Mouse (Mus musculus): ENCODE data around the gene Gm1673. TPM values are rescaled to one million over a fixed set of nuclear protein-coding genes. Genes with fewer than 3 reads are reported as not detected.
A peak's percentile ranks its signal among the peaks of the same experiment; 100 is the strongest.
"Not testable (repeated sequence)": the region's sequence is repeated elsewhere in the genome, so short reads cannot be mapped to it uniquely, and the experiment has no call there.

Gm1673 gene
- 10 to 100 TPM; 81.6 to 83.0 TPM for total RNA-seq (2021)
- long read RNA-seq, experiment 1, transcript Gm1673-201 (4 exons, 477 nt) = minor isoform, 11 of 31 reads
- long read RNA-seq, experiment 1, transcript Gm1673-203 (4 exons, 511 nt) = major isoform, 14 of 31 reads
- long read RNA-seq, experiment 1, partial matches to known transcripts = 2 of 31 reads
- long read RNA-seq, experiment 1, other reads (novel, unspliced or antisense) = 1 of 31 reads
- long read RNA-seq, experiment 2, transcript Gm1673-203 (4 exons, 511 nt) = minor isoform, 21 of 56 reads
- long read RNA-seq, experiment 2, transcript Gm1673-205 (3 exons, 661 nt) = minor isoform, 6 of 56 reads
- long read RNA-seq, experiment 2, transcript Gm1673-201 (4 exons, 477 nt) = major isoform, 25 of 56 reads
- long read RNA-seq, experiment 2, partial matches to known transcripts = 1 of 56 reads
- long read RNA-seq, experiment 2, other reads (novel, unspliced or antisense) = 2 of 56 reads

DNA sequence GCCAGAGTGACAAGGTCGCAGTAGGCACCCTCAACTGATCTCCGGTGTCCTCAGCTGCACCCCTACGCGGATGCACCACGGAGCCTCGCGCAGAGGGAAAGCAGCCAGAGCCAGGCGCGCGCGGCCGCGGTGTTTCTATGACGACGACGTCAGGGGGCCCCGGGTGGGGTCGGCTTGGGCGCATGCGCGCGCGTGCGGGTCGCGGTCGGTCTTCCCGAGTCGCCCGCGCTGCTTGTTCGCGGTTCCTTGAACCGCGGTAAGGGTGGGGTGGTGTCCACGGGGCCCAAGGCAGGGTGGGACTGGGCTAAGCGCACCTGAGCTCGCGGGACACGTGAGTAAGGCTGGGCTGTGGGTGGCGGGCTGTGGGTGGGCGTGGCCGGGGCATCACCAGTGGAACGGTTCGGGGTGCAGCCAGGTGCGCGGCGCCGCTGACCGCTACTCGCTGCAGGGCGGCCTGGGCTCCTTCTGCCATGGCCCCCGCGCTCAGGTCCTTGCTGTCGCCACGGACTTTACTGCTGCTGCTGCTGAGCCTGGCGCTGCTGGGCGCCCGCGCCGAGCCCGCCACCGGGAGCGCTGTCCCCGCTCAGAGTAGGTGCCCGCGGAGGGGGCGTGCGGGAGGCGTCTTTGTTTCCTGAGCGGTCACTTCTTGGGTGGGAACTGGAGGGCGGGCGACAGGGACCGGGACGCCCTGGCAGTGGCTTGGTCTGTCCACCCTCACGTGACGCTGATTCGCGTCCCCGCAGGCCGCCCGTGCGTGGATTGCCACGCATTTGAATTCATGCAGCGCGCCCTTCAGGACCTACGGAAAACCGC is at the start of gene Gm1673:
Gene Gm1673 (plus strand): TSS at position 125 of the 813 bp plus-strand sequence.
- peak; percentile 91 for DNase-seq (ENCODE audit: low spot score in 2 of 2)

DNA sequence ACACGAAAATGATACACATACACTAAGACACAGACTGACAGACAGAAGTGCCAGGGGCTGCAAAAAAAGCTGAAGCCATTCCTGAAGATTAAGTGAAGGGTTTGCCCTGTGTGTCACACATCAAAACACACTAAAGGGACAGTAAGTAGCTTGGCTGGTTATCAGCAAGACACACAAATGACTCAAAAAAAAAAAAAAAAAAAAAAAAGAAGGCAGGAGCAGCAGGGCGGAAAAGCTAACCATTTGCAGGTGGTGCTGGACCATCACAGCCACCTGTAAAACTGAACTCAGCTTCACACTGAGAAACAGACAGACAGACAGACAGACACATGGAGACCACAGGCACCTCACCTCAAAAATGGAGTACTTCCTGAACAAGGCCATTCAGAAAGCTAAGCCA is 49.2 kb upstream of the Gm1673 start:
- DNase-seq (ENCODE audit: low spot score in 2 of 2) = no peak

DNA sequence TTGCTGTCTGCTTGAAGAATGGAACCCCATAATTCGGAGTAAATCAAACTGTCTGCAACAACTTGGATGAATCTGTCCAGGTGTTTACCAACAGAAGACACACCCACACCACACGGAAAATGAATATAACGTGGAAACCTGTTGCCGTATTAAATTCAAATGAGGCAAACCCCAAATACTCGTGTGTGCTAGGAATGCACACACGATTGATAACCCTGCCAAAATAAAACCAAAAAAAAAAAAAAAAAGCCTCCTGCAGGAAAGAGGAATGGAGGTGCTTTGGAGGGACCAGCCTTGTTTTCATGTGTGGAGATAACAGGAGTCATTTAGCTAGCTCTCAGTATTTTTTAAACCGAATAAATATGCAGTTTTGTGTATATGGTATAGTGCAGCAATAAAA is 48.4 kb upstream of the Gm1673 start:
- DNase-seq (ENCODE audit: low spot score in 2 of 2) = no peak

DNA sequence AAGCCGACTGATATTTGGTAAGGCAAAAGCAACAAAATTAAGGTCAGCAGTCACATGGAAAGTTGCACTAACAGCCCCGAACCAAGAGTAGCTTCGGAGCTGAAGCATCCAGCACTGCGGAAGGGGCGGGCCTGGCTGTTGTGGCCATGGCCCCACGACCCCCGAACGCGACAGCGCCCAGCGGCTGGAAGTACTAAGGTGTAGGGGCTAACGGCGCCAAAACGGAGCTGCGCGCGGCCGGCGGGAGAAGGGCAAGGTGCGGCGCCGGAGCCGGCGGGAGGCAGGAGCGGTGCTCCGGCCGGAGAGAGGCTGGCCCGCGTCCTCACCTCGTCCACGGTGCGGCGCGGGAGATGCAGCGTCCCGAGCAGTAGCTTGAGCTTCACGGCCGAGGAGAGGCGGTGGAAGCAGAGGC is 47.5 kb upstream of the Gm1673 start:
- DNase-seq (ENCODE audit: low spot score in 2 of 2) = no peak

DNA sequence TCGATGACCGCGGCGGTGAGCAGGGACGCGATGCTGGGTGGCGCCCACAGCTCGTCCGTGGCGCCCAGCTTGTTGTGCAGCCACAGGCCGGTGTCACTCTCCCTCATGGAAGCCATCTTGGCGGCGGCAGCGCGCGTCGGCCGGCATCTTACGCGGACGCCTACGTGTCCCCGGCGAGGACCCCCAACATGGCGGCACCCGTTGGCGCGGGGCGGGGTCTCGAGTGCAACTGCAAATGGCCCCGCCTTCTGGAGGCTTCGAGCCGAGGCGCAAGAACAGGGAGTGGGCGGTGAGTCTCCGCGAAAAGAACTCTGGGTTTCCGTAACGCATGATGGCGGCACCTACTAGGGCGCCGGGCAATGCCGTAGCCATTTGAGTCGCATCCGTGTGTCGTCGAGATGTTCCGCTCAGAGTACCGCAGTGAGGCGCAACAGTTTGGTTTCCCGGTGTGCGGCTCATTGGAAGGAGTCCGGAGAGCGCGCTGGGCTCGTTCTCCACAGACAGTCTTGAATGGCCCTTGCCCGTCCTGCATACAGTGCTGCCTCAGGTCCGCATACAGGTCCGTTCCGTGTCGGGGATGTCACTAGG is 47.0 kb upstream of the Gm1673 start, which contains the start of gene Nelfa:
Gene Nelfa (minus strand): TSS at position 294 of the 588 bp plus-strand sequence.
- DNase-seq (ENCODE audit: low spot score in 2 of 2) = peak; percentile 99

DNA sequence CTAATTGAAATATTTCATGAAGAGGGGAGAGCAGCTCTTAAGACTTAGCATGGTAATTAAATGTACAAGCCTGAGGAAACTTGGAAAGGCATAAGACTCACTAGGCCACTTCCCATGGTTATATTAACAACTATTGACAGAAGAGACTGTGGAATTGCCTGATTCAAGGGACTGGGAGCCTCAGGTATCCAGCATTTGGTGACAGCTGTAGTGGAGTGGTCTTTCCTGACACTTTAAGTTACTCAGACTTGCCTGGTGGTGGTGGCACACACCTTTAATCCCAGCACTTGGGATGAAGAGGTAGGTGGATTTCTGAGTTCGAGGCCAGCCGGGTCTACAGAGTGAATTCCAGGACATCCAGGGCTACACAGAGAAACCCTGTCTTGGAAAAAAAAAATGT is 46.0 kb upstream of the Gm1673 start:
- no peak for DNase-seq (ENCODE audit: low spot score in 2 of 2)

DNA sequence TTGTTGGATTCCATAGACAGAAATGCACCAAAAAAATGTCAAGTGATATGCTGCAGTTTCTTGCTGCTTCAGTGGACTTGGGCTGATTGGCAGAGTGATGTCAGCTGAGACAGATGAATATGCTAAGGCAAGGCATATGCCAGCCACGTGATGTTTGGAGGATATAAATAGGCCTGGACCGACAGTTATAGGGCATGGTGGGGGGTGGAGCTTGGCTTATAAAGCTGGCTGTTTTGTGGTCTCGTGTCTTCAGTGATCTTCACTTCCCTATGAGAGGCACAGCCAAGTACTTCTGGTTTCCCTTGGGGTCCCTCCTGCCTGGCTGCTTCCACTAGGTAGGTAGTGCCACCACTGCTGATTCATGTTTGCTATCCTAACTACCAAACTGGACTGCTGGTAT is 44.8 kb upstream of the Gm1673 start:
- DNase-seq (ENCODE audit: low spot score in 2 of 2) = no peak

DNA sequence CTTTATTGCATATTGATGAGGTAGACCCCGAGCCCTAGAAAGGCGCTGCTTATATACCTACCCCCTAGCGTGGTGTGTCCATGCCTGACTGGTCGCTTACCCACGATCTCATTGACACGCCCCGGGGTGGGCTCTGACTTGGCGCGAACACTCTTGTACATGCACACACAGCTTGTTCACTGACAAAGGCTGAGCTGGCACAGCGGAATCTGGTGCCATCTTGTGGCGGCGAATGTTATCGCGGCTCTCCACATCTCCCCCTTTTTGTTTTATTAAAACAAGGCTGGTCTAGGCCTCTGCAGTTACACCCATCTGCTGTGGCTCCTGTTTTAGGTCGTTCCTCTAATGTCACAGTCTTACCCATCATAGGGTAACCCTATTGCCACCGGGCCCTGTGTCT is 36.2 kb upstream of the Gm1673 start:
- DNase-seq (ENCODE audit: low spot score in 2 of 2) = not testable (repeated sequence)

DNA sequence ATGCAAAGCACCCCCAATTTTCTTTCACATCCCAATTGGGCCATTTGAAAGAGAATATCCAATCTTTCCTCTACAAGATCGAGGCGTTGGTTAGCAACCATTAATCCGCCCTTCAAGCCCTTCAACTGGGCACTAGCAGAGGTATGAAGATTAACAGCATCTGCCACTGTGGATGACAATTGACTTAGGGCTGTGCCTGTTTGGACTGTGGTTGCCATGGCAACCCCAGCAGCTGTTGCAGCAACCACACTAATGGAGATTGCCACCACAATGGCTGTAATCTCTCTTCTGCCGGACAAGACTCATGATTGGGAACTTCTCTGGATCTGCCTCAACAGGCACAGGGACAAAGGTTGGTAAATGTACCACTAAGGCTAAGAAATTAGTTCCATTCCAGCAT is 34.9 kb upstream of the Gm1673 start:
- DNase-seq (ENCODE audit: low spot score in 2 of 2) = no peak

DNA sequence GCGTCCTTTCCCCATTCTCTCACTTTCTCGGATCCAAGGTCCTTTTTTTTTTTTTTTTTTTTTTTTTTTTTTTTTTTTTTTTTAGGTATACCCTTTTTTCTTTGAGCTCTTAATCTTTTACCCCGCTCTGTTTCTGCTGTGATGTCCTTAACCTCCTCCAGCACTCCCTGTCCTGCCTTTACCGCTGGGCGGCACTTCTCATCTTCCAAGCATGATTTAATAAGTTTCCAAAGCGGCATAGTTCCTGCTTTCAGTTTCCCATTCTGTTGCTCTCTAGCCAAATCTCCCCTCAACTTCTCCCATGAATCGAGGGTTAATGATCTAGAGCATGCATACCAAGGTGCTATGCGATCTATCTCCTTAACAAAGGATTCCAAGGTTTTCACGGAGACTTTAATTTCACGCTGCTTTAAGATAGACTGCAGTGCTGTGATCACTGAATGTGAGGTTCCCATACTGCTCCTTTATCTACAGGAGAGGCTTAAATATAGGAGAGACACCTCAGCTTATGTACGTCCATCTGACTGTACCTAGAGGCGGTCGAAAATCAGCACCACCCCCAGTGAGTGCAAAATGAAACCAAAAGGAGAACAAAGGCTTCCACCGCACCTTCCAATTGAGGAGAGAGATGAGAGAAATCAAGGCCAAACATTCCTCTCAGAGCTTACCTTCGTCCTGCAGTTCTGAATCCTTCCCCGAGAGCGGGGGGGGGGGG is 29.6 kb upstream of the Gm1673 start:
- DNase-seq (ENCODE audit: low spot score in 2 of 2) = no peak

DNA sequence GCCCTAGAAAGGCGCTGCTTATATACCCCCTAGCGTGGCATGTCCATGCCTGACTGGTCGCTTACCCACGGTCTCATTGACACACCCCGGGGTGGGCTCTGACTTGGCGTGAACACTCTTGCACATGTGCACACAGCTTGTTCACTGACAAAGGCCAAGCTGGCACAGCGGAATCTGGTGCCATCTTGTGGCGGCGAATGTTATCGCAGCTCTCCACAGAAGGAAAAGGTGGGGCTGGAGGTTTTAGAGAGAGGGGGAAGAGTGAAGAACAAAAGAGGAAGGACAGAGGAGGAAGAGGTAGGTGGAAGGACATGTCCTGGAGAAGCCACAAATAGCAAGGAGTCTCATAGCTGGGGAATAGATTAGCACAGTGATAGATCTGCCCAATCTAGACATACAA is 28.9 kb upstream of the Gm1673 start:
- DNase-seq (ENCODE audit: low spot score in 2 of 2) = peak; percentile 87 to 88

DNA sequence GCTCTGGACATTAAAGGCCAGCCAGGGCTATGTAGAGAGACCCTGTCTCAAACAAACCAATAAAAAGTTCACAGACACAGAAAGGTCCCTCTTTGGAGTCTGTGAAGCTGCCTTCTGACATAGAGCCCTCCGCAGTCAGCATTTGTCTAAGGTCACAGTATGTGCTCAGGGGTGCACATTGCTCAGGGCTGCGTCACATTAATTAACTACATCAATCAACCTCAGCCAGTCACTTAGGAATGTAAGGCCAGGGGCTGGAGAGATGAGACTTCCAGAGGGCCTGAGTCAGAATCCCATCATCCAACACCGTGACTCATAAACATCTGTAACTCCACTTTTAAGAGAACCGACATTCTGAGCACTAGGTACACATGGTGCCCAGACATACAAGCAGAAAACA is 27.4 kb upstream of the Gm1673 start:
- no peak for DNase-seq (ENCODE audit: low spot score in 2 of 2)

DNA sequence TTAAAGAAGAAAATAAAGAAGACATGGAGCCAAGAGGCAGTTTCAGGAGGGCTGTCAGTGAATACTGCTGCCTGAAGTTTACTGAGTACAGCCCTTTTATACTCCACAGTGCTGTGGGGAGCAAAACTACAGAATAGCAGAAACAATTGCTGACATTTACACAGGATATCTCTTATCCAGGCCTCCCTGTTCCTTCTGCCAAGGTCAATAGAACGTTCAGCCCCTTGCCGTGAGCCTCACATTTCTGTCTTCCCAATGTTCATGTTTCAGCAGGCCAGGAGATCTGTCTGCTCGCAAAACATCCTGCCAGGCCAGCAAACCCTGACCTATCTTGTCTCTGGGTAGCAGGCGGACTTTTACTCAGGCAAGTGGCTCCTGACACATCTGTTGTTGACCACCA is 23.9 kb upstream of the Gm1673 start:
- DNase-seq (ENCODE audit: low spot score in 2 of 2) = no peak

DNA sequence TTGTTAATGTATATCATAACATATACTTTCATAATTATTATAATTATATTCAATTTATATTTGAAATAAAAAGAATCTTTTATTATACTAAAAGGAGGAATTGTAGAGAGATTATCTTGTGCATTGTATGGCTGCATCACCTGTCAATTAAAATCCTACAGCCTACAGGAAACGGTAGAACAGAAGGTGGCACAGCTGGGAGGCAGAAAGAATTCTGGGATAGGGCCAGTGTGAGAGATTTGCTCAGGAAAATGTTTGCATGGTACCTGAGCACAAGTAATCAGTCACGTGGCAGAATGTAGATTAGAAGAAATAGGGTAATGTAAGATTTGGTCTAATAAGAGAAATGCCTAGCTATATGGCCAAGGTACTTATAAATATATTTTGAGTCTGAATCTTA is 8.5 kb upstream of the Gm1673 start:
- no peak for DNase-seq (ENCODE audit: low spot score in 2 of 2)

DNA sequence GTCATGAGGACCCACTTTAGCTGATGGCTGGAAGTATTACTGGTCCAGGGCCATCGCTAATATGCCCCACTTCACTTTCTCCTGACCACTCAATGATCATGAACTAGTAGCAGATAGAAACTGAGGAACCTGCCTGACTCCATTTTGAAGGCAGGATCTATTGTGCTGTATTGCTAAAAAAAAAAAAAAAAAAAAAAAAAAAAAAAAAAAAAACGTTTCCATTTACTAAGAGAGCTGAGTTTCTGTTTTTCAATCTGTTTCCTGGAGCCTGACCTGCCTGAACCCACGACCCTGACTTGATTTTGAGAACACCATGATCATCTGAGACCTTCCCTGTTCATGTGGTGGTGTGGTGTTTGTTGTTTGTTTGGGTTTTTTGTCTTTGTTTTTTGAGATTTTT is 7.0 kb upstream of the Gm1673 start:
- no peak for DNase-seq (ENCODE audit: low spot score in 2 of 2)

DNA sequence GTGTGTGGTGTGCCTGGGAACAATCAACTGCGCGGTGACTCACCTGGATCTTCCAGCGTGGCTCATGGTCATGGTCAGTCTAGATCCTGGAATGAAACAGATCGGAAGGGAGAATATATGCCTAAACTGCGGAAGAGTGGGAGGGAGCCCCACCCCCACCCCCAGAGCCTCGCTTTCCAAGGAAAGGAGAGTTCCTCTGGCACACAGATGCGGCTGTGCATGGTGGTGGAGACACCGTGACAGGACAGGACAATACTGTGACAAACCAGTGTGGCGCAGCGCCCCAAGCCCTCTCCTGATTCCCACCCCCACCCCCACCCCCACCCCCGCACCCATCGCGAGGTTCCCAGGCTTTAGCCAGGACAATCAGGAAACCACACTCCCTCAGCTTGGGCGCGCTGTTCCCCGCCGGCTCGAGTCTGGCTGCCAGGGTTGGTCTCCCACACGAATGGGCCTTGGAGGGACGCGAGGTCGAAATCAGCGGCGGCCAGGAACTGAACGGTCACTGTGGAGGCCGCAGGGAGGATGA is 438 bp upstream of the Gm1673 start:
- DNase-seq (ENCODE audit: low spot score in 2 of 2) = no peak

DNA sequence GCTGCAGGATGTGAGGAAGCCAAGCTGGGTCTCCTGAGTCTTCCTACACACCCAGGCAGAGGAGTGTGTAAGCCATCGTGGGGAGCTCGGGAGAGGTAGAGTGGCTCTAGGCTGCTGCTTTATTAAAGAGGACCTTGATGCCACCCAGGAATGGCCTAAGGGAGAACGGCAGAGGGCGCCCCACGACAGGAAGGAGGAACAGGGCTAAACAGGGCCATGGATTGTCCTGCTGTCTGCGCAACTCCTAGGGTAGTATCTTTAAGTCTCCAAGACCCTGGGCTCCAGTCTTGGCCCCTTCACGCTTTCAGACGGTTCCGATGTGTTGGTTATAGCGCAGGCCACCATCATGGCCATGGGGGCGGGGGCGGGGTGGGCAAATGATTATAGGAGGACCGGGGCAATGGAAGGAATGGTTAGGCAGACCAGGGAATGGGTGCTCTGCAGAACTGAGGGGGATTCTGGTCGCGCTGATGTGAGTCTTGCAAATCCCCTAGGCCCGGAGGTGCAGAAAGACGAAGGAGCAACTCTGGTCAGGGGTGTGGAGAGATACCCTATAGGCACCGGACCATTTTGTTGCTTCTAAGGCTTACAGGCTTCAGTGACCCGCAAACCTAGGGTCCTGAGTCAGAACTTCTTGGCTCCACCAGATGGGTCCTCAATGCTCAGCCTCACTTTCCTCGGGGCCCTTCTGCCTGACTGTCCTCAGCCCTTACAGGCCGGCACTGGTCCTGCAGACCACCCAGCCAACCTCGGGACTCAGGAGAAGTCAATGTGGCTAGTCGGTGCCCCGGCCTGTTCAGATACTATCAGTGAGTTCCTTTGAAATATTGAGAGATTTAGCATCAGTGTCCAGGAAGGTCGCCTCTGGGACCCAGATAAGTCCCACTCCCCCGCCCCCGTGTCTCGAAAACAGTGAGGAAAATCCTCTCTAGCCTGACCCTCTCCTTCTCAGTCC is 11.7 kb downstream of the Gm1673 start:
- DNase-seq (ENCODE audit: low spot score in 2 of 2) = peak; percentile 73 to 75

DNA sequence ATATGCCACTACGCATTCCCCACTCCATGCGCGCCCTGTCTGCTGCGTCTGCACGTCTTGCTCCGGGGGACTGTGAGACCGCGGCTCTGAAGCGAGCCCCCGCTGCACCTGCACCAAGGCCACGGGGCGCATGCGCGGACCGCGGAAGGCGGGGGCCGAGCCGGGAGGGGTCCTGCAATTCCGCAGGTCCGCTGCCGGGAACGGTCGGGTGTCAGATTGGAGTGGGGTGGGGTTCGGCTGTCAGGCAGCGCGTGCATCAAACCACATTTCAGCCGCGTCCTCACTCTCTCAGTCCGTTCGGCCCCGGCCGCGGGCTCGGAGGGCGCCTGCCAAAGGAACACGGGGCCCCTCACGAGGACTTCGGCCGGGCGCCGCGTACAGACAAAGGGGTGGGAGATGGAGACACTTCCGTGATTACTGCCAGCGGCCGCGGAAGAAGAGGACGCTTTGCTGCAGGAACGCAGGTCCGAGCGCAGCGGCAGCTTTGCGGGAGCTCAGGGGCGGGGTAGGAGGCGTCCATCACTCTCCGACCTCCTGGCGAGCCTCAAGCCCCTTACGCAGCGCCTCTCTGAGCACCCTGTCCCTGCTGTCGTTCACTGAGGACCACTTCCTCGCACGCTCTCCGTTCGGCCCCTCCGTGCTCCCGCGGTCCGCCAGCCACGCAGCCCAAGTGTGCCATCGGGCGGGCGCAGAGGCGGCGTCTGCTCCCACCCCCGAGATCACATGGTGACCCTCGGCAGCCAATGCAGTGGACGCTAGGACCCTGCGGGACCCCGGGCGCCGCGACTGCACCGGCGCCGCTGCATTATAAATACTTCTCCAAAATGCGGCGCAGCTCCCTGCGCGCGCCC is 12.8 kb downstream of the Gm1673 start, which contains the start of gene Nat8l:
Gene Nat8l (plus strand): TSS at position 142 of the 851 bp plus-strand sequence.
- DNase-seq (ENCODE audit: low spot score in 2 of 2) = peak; percentile 89 to 92

DNA sequence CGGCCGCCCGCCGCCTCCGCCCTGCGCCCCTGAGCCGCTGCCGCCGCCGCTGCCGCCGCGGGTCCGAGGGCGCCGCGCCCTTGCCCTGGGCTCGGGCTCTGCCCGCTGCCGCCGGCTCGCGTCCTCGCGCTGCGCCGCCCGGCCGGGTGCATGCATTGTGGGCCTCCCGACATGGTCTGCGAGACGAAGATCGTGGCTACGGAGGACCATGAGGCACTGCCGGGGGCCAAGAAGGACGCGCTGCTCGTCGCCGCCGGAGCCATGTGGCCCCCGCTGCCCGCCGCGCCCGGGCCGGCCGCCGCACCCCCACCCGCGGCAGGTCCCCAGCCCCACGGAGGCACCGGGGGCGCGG is 13.4 kb downstream of the Gm1673 start:
- no peak for DNase-seq (ENCODE audit: low spot score in 2 of 2)

Data from left cerebral cortex, adult 18-20 months (tissue).